Mouse (Mus musculus): ENCODE data around the gene Col4a3bp. TPM values are rescaled to one million over a fixed set of nuclear protein-coding genes. Genes with fewer than 3 reads are reported as not detected.

The Col4a3bp gene
- total RNA-seq, 2 experiments from 2014 or later, result 68.3 to 68.5 TPM

DNA sequence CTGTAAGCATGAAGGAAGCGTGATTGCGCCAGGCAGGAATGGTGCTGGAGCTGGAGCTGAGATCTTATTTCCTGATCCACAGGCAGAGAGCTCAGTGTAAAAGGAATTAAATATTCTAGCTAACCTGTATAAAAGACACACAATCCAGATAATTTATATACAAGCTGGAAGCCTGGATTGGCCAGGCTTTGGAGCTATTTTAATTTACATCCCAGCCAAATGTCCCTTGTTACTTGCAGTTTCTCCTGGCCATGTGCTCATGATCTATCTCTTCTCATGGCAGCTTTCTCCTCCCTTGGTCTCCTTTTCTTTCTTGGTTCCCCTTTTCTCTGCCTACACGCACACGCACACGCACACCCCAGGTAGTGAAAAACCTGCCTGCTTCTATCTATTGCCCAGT lies 44.1 kb downstream of the Col4a3bp start:
- Histone ChIP-seq H3K27ac (no peak overlapping the region), H3K4me3 (no peak overlapping the region)
- no peak for DNase-seq (ENCODE audit: extremely low spot score in 1 of 2, low spot score in 2 of 2)
- no peak for TF ChIP-seq CTCF (IDR thresholded peaks at IDR 0.05)
- intact Hi-C loops (cut with DNase I), result no loop called here

DNA sequence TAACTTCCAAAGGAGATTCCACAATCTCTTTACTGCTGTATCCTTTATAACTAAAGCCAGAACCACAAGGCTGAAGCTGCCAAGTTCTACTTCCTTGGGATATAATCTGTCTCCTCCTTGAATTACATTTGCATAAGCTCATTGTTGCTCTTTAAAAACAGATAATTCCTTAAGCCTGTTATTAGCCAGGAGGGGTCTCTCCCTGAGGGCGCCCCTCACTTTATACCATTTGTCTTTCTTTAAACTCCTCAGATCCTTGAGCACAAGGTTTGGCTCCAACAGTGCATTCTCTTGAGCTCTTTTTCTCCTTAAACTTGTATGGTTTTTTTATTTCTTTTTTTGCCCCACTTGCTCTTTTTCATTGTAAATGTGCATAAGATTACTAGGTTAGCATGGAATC lies 46.2 kb downstream of the Col4a3bp start:
- Histone ChIP-seq H3K27ac (no peak overlapping the region), H3K4me3 (no peak overlapping the region)
- TF ChIP-seq CTCF (IDR thresholded peaks at IDR 0.05), result no peak
- DNase-seq (ENCODE audit: extremely low spot score in 1 of 2, low spot score in 2 of 2), result no peak
- intact Hi-C loops (cut with DNase I), result no loop called here

DNA sequence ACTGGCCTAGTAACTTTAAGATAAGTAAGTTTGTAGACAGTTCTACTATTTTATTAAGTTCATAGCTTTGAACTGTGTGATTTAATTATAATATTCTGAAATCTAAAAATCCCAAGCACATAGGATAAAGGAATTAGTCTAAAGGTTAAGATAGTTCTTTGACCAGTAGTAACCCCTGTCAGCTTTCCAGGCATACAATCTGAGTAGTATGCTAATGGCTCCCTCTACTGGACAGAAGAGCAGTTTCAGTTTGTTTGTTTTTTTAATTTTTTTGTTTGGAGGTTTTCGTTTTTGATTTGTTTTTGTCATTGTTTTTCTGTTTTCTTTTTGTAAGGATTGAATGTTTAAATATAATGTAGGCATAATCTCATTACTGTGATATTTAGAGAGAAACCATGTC lies 51.2 kb downstream of the Col4a3bp start:
- Histone ChIP-seq H3K4me3 (no peak overlapping the region), H3K27ac (peak overlapping the region; percentile 33; the same call in 1 of the 2 replicates)
- intact Hi-C loops (cut with DNase I), result loop anchor here (1.0 to 5.0 kb wide), 4 partner anchors 51 to 591 kb away; partner anchors contain the start of genes Col4a3bp and Polk
- TF ChIP-seq CTCF (IDR thresholded peaks at IDR 0.05), result peak; percentile 89
- DNase-seq (ENCODE audit: extremely low spot score in 1 of 2, low spot score in 2 of 2), result no peak

DNA sequence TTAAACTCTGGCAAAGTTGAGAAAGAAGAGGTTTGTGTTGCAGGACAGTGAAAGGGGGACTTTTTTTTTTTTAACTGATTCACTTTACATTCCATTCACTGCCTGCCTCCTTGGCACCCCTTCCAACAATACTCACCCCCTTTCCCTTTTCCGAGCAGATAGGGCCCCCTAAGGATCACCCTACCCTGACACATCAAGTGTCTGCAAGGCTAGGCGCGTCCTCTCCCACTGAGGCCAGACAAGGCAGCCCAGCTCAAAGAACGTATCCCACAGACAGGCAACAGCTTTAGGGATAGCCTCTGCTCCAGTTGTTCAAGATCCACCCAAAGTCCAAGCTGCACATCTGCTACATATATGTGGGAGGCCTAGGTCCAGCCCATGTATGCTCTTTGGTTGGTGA lies 51.7 kb downstream of the Col4a3bp start:
- H3K27ac ChIP-seq, result peak overlapping the region; percentile 28; the same call in 1 of the 2 replicates

GRCm38 (mm10) chr13:96599182-96599581 lies 56.8 kb downstream of the Col4a3bp start:
- no peak for DNase-seq (ENCODE audit: extremely low spot score in 1 of 2, low spot score in 2 of 2)
- intact Hi-C loops (cut with DNase I), result no loop called here
- no peak overlapping the region for H3K27ac ChIP-seq
- no peak overlapping the region for H3K4me3 ChIP-seq
- TF ChIP-seq CTCF (IDR thresholded peaks at IDR 0.05), result no peak

More for the DNA sequence above, 51.7 kb downstream of the Col4a3bp start:
- intact Hi-C loops (cut with DNase I), result loop anchor here (5.0 kb wide), 1 partner anchor 562 kb away; no protein-coding TSS in a partner anchor
- DNase-seq (ENCODE audit: extremely low spot score in 1 of 2, low spot score in 2 of 2), result no peak
- no peak for TF ChIP-seq CTCF (IDR thresholded peaks at IDR 0.05)
- no peak overlapping the region for H3K4me3 ChIP-seq

GRCm38 (mm10) chr13:96604242-96604641 lies 61.8 kb downstream of the Col4a3bp start:
- no peak for DNase-seq (ENCODE audit: extremely low spot score in 1 of 2, low spot score in 2 of 2)
- no peak for TF ChIP-seq CTCF (IDR thresholded peaks at IDR 0.05)
- no peak overlapping the region for H3K4me3 ChIP-seq
- no peak overlapping the region for H3K27ac ChIP-seq
- intact Hi-C loops (cut with DNase I), result no loop called here

DNA sequence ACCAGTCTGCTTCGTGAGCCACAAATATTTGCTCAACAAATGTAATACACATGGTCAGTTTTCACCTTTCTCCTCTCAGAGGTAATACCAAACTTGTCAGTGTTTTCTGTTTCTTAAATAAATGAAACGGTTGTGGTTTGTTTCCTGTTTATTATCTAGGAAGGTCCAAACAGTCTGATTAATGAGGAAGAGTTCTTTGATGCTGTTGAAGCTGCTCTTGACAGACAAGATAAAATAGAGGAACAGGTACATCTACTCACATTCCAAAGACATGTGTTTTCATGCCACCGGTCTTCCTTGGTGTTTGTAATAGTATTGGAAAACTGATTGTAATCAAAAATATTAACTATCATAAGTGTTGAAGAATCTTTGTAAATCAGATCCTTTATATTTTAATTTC lies 72.2 kb downstream of the Col4a3bp start:
- Histone ChIP-seq H3K4me3 (no peak overlapping the region), H3K27ac (no peak overlapping the region)
- DNase-seq (ENCODE audit: extremely low spot score in 1 of 2, low spot score in 2 of 2), result no peak
- TF ChIP-seq CTCF (IDR thresholded peaks at IDR 0.05), result no peak
- intact Hi-C loops (cut with DNase I), result no loop called here

DNA sequence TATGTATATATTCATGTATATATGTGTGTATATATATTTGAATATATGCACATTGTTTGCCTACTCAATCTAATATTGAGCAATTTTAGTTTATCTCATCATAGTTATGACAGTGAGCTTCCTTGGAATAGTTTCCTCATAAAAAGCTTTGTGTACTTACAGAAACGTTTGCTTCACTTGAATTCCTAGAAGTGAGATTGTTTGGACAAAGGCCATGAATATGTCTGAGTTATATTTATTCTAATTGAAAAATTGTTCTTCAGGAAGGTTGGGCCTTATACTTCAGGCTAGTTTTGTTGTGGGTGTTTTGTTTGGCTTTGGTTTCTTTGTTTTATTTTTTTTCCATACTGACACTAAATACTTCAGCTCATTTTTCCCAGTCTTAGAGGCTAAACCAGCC lies 78.5 kb downstream of the Col4a3bp start:
- no peak overlapping the region for H3K27ac ChIP-seq
- no peak overlapping the region for H3K4me3 ChIP-seq
- DNase-seq (ENCODE audit: extremely low spot score in 1 of 2, low spot score in 2 of 2), result no peak
- no peak for TF ChIP-seq CTCF (IDR thresholded peaks at IDR 0.05)
- intact Hi-C loops (cut with DNase I), result no loop called here

DNA sequence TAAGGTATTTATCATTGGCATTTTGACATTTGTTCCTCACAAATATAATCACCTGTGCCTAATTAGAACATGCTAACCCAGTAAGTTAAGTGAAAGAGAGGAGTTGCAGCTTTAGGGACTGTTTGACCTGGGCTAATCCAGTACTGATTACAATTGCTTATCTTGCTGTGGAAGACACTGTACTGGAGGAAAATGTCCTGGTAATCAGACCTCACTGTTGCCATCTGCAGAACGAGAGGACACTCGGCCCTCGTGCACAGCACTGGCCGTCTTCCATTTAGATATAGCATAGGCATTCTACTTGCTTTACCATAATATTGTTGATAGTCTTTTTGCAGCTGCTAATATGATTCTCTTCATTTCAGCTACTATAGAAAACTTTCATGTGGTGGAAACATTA lies 88.0 kb downstream of the Col4a3bp start:
- no peak overlapping the region for H3K4me3 ChIP-seq
- no peak for DNase-seq (ENCODE audit: extremely low spot score in 1 of 2, low spot score in 2 of 2)
- intact Hi-C loops (cut with DNase I), result no loop called here
- no peak overlapping the region for H3K27ac ChIP-seq
- TF ChIP-seq CTCF (IDR thresholded peaks at IDR 0.05), result no peak

DNA sequence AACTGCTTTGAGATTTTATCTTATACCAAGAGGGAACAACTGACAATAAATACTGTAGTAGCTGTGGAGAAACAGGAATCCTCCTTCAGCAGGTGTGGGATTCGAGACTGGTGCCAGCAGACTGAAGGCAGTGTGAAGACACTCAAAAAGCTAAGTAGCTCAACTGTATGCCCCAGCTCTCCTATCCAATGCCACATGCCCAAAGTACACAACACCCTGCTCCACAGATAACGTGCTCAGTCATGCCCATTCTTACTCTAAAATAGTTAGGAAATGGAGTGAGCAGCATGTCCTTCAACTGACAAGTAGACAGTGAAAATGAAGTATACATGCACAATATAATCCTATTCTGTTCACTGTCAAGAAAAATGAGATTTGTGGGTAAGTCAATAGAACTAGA lies 101.8 kb downstream of the Col4a3bp start:
- no peak for TF ChIP-seq CTCF (IDR thresholded peaks at IDR 0.05)
- DNase-seq (ENCODE audit: extremely low spot score in 1 of 2, low spot score in 2 of 2), result no peak
- Histone ChIP-seq H3K27ac (no peak overlapping the region), H3K4me3 (no peak overlapping the region)
- intact Hi-C loops (cut with DNase I), result no loop called here

GRCm38 (mm10) chr13:96645822-96646221 lies 103.4 kb downstream of the Col4a3bp start:
- intact Hi-C loops (cut with DNase I), result no loop called here
- TF ChIP-seq CTCF (IDR thresholded peaks at IDR 0.05), result no peak
- no peak for DNase-seq (ENCODE audit: extremely low spot score in 1 of 2, low spot score in 2 of 2)
- Histone ChIP-seq H3K27ac (no peak overlapping the region), H3K4me3 (no peak overlapping the region)

DNA sequence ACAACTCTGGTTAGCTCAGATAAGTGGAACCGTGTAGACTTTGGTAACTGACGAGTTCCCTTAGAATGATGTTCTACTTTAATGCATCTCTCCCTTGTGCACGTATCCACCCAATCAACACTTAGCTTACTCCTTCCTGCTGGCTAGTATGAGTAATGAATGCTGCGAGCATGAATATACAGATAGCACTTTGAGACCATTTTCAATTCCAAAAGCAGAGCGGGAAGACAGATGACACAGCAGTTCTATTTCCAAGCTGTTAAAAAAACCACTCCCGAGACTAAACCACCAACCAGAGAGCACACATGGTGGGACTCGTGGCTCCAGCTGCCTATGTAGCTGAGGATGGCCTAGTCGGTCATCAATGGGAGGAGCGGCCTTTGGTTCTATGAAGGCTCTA lies 110.6 kb downstream of the Col4a3bp start:
- intact Hi-C loops (cut with DNase I), result loop anchor here (10.0 kb wide), 1 partner anchor 482 kb away; the partner anchor contains the start of genes Gfm2 and Nsa2
- no peak overlapping the region for H3K4me3 ChIP-seq
- TF ChIP-seq CTCF (IDR thresholded peaks at IDR 0.05), result no peak
- H3K27ac ChIP-seq, result no peak overlapping the region
- DNase-seq (ENCODE audit: extremely low spot score in 1 of 2, low spot score in 2 of 2), result no peak

GRCm38 (mm10) chr13:96656673-96657072 lies 114.3 kb downstream of the Col4a3bp start:
- H3K4me3 ChIP-seq, result no peak overlapping the region
- no peak for TF ChIP-seq CTCF (IDR thresholded peaks at IDR 0.05)
- DNase-seq (ENCODE audit: extremely low spot score in 1 of 2, low spot score in 2 of 2), result no peak
- H3K27ac ChIP-seq, result no peak overlapping the region
- intact Hi-C loops (cut with DNase I), result loop anchor here (10.0 kb wide), 1 partner anchor 478 kb away; the partner anchor contains the start of genes Gfm2 and Nsa2

All from left cerebral cortex, adult 2 months (tissue).